12 mouse cellular contexts compared by ENCODE assay signal in the genomic region with DNA sequence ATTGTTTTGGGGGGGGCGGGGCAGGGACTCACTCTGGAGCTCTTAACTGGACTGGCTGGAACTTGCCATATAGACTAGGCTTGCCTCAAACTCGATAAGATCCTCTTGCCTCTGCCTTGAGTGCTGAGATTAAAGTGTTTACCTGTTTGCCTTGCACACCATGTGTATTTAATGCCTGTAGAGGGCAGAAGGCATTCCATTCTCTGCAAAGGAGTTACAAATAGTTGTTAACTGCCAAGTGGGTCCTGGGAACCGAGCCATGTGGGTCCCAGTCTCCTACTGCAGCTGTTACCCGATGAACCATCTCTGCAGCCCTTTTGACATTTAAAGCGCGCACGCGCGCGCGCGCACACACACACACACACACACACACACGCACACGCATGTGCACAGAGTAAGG. TPM values are rescaled to one million over a fixed set of nuclear protein-coding genes. Genes with fewer than 3 reads are reported as not detected.
A peak's percentile ranks its signal among the peaks of the same experiment; 100 is the strongest.
DNase-seq lines count a peak whose midpoint lies in the region; ATAC-seq lines count a peak whose summit lies in the region.
"Had no signal": no experiment of that assay in that cellular context is flagged by ENCODE, and none has a peak within 500 bp of the region (broad histone marks: within the 10 kb centered on the region; RNA-seq: fewer than 3 reads in every experiment).

No protein-coding gene starts in this region.

- H3K4me1 ChIP-seq in erythroblast, embryonic 14.5 days (ENCODE audit: control insufficient read depth) = peaks cover 27% of the 10 kb centered on the region
- peaks cover 27% of the 10 kb centered on the region for H3K4me1 ChIP-seq in embryonic facial prominence, embryonic 13.5 days
- peaks cover 27% of the 10 kb centered on the region for H3K4me1 ChIP-seq in limb, embryonic 10.5 days

- peaks cover 6% of the 10 kb centered on the region for H3K27me3 ChIP-seq in erythroblast, embryonic 14.5 days (ENCODE audit: control insufficient read depth)
- H3K27me3 ChIP-seq in embryonic facial prominence, embryonic 13.5 days = no peaks in the 10 kb centered on the region
- H3K27me3 ChIP-seq in limb, embryonic 10.5 days (ENCODE audit: low read depth, poor library complexity, severe bottlenecking) = peaks cover 3% of the 10 kb centered on the region; the same call in 1 of the 2 replicates

- DNase-seq in limb, embryonic 10.5 days (ENCODE audit: low spot score) = no peak
- DNase-seq in lung, postnatal 36 days = peak; percentile 52
- no peak for DNase-seq in thymus, postnatal 0 days (ENCODE audit: low spot score)
- no peak for DNase-seq in adrenal gland, postnatal 10 days
- no peak for DNase-seq in gastrocnemius, postnatal 25 days
- DNase-seq: heart, postnatal 36 days; right cerebral cortex, postnatal 14 days had no signal

- H3K4me2 ChIP-seq in embryonic facial prominence, embryonic 13.5 days = peak overlapping the region; percentile 84

- 89% methylated on average over 14 of the region's 14 CpGs for whole genome bisulfite sequencing in embryonic facial prominence, embryonic 13.5 days
- WGBS in limb, embryonic 10.5 days = 93% methylated on average over 14 of the region's 14 CpGs

- 0 out of 2 replicates have a peak overlapping the region, but pooled peaks have one; percentile 21 for H3K9ac ChIP-seq in embryonic facial prominence, embryonic 13.5 days

- H3K36me3 ChIP-seq in erythroblast, embryonic 14.5 days (ENCODE audit: control insufficient read depth) = peaks cover 51% of the 10 kb centered on the region
- peaks cover 44% of the 10 kb centered on the region for H3K36me3 ChIP-seq in embryonic facial prominence, embryonic 13.5 days
- H3K36me3 ChIP-seq in limb, embryonic 10.5 days = peaks cover 48% of the 10 kb centered on the region

- no peak overlapping the region for H3K27ac ChIP-seq in embryonic facial prominence, embryonic 13.5 days
- no peak overlapping the region for H3K27ac ChIP-seq in limb, embryonic 10.5 days
- H3K27ac ChIP-seq: macrophage had no signal

- H3K4me3 ChIP-seq in erythroblast, embryonic 14.5 days (replicated peaks) = peak overlapping the region; percentile 85
- peak overlapping the region; percentile 79 for H3K4me3 ChIP-seq in embryonic facial prominence, embryonic 13.5 days
- peak overlapping the region; percentile 72 for H3K4me3 ChIP-seq in limb, embryonic 10.5 days

- H3K9me3 ChIP-seq in erythroblast, embryonic 14.5 days (ENCODE audit: control insufficient read depth, low read length) = no peaks in the 10 kb centered on the region
- no peaks in the 10 kb centered on the region for H3K9me3 ChIP-seq in embryonic facial prominence, embryonic 13.5 days
- H3K9me3 ChIP-seq in limb, embryonic 10.5 days (replicated peaks) = no peaks in the 10 kb centered on the region

- ATAC-seq in erythroblast, adult 5-6 weeks (replicated peaks; ENCODE audit: low FRiP score, poor library complexity, severe bottlenecking) = no peak
- no peak for ATAC-seq in embryonic facial prominence, embryonic 13.5 days (ENCODE audit: insufficient number of reproducible peaks, insufficient read depth, low FRiP score, low TSS enrichment, low read depth)

RNA-seq across cellular contexts. Expression of gene Hif1an, which starts 1.4 kb away (rescaled TPM):
- polyA plus RNA-seq in erythroblast, embryonic 14.5 days (2012) = 0.23 and 0.58 TPM in 2 replicates
- 2.1 TPM in 2 replicates for total RNA-seq in erythroblast, adult 5-6 weeks (2015; ENCODE audit: low replicate concordance)
- 3.5 and 4.1 TPM in 2 replicates for total RNA-seq in erythroblast, adult 5-6 weeks (2017; ENCODE audit: low replicate concordance)
- polyA plus RNA-seq in embryonic facial prominence, embryonic 13.5 days (2015; fragmentation: Nextera tagmentation; extraction: Ambion mirVana) = 29.3 and 32.1 TPM in 2 replicates
- polyA plus RNA-seq in limb, embryonic 10.5 days (2016; fragmentation: Nextera tagmentation; extraction: Ambion mirVana) = 51.2 and 54.6 TPM in 2 replicates
- 17.8 and 25.8 TPM in 2 replicates for polyA plus RNA-seq in thymus, postnatal 0 days (2015; fragmentation: Nextera tagmentation; extraction: Ambion mirVana)
- total RNA-seq in adrenal gland, postnatal 10 days (2021) = 10 to 100 TPM; 28.7 to 36.0 TPM
- 10 to 100 TPM; 86.7 to 94.7 TPM for total RNA-seq in gastrocnemius, postnatal 25 days (2021)

RNA-seq across cellular contexts. Expression of gene Ndufb8, which starts 8.8 kb away (rescaled TPM):
- 36.7 and 46.9 TPM in 2 replicates for polyA plus RNA-seq in erythroblast, embryonic 14.5 days (2012)
- total RNA-seq in erythroblast, adult 5-6 weeks (2015; ENCODE audit: low replicate concordance) = 83.0 and 127 TPM in 2 replicates
- 60.4 and 63.0 TPM in 2 replicates for total RNA-seq in erythroblast, adult 5-6 weeks (2017; ENCODE audit: low replicate concordance)
- polyA plus RNA-seq in embryonic facial prominence, embryonic 13.5 days (2015; fragmentation: Nextera tagmentation; extraction: Ambion mirVana) = 485 and 503 TPM in 2 replicates
- 664 and 683 TPM in 2 replicates for polyA plus RNA-seq in limb, embryonic 10.5 days (2016; fragmentation: Nextera tagmentation; extraction: Ambion mirVana)
- 489 and 499 TPM in 2 replicates for polyA plus RNA-seq in thymus, postnatal 0 days (2015; fragmentation: Nextera tagmentation; extraction: Ambion mirVana)
- total RNA-seq in adrenal gland, postnatal 10 days (2021) = 1,000 to 10,000 TPM; 1,057 to 1,125 TPM
- total RNA-seq in gastrocnemius, postnatal 25 days (2021) = 1,000 to 10,000 TPM; 1,010 to 1,034 TPM

RNA-seq across cellular contexts. Expression of gene Gm20538, which starts 11.4 kb away (rescaled TPM):
- not detected in 2 replicates for polyA plus RNA-seq in erythroblast, embryonic 14.5 days (2012)
- total RNA-seq in erythroblast, adult 5-6 weeks (2015; ENCODE audit: low replicate concordance) = not detected in 2 replicates
- total RNA-seq in erythroblast, adult 5-6 weeks (2017; ENCODE audit: low replicate concordance) = not detected in 2 replicates
- polyA plus RNA-seq in embryonic facial prominence, embryonic 13.5 days (2015; fragmentation: Nextera tagmentation; extraction: Ambion mirVana) = not detected in 2 replicates
- polyA plus RNA-seq in limb, embryonic 10.5 days (2016; fragmentation: Nextera tagmentation; extraction: Ambion mirVana) = not detected in 2 replicates
- not detected in 2 replicates for polyA plus RNA-seq in thymus, postnatal 0 days (2015; fragmentation: Nextera tagmentation; extraction: Ambion mirVana)
- not detected for total RNA-seq in adrenal gland, postnatal 10 days (2021)
- total RNA-seq in gastrocnemius, postnatal 25 days (2021) = not detected
- total RNA-seq: common myeloid progenitor, adult 5-6 weeks; heart, postnatal 36 days had no signal
- polyA plus RNA-seq: macrophage had no signal

RNA-seq across cellular contexts. Expression of gene Sec31b, which starts 18.3 kb away (rescaled TPM):
- polyA plus RNA-seq in erythroblast, embryonic 14.5 days (2012) = 0.04 TPM in 1 of 2 replicates, not detected in the other
- 0.42 TPM in 1 of 2 replicates, not detected in the other for total RNA-seq in erythroblast, adult 5-6 weeks (2015; ENCODE audit: low replicate concordance)
- total RNA-seq in erythroblast, adult 5-6 weeks (2017; ENCODE audit: low replicate concordance) = 0.26 and 0.56 TPM in 2 replicates
- polyA plus RNA-seq in embryonic facial prominence, embryonic 13.5 days (2015; fragmentation: Nextera tagmentation; extraction: Ambion mirVana) = 0.29 and 0.49 TPM in 2 replicates
- polyA plus RNA-seq in limb, embryonic 10.5 days (2016; fragmentation: Nextera tagmentation; extraction: Ambion mirVana) = 0.44 and 1.1 TPM in 2 replicates
- 0.81 and 0.82 TPM in 2 replicates for polyA plus RNA-seq in thymus, postnatal 0 days (2015; fragmentation: Nextera tagmentation; extraction: Ambion mirVana)
- total RNA-seq in adrenal gland, postnatal 10 days (2021) = 1 to 10 TPM; 4.3 to 6.9 TPM
- total RNA-seq in gastrocnemius, postnatal 25 days (2021) = 10 to 100 TPM; 15.5 to 17.5 TPM

Comparison
In these comparisons a context has a peak if more than half of its experiments do, and no peak if none do; other contexts are left out.
1. RNA of gene Hif1an, which starts 1.4 kb away (polyA plus RNA-seq): 51.2 to 54.6 TPM in limb, embryonic 10.5 days, 29.3 to 32.1 TPM in embryonic facial prominence, embryonic 13.5 days and 17.8 to 25.8 TPM in thymus, postnatal 0 days; 0.23 to 0.58 TPM in erythroblast, embryonic 14.5 days; every median in the first group is over 10 times any median in the second.
2. RNA of gene Ndufb8, which starts 8.8 kb away (polyA plus RNA-seq): 664 to 683 TPM in limb, embryonic 10.5 days, 489 to 499 TPM in thymus, postnatal 0 days and 485 to 503 TPM in embryonic facial prominence, embryonic 13.5 days; 36.7 to 46.9 TPM in erythroblast, embryonic 14.5 days; every median in the first group is over 10 times any median in the second.
3. Peak in every context shown above with its lines, with median percentiles within 50 percentile points of each other: H3K4me3 ChIP-seq.